Mouse (Mus musculus) liver, postnatal 0 days (tissue): ENCODE results near the gene Tmem246. TPM values are rescaled to one million over a fixed set of nuclear protein-coding genes. Genes with fewer than 3 reads are reported as not detected.

Experiments
- ATAC-seq: fragments of 200-750 bp; cut with Nextera tagmentation; 2 replicates; pipeline ENCODE4 v1.8.0; 2017; ENCODE audit warnings: mild to moderate bottlenecking, moderate library complexity
- DNase-seq: peaks from one replicate; pipeline ENCODE4 v3.0.0-alpha.2; 2016
- H3K27ac ChIP-seq: fragments of 300-500 bp; sonication (generic); 2 replicates; pipeline ENCODE4 v1.5.1; 2014; ENCODE audit warnings: antibody characterized with exemption, moderate library complexity, mild to moderate bottlenecking, low read depth
- H3K27me3 ChIP-seq: fragments of 300-500 bp; sonication (generic); 2 replicates; pipeline ENCODE4 v1.6.1; 2014; ENCODE audit warnings: low read length, control low read depth, mixed read lengths; ENCODE audit not compliant: insufficient read depth
- H3K36me3 ChIP-seq: fragments of 300-500 bp; sonication (generic); replicated peaks from 2 replicates; pipeline ENCODE4 v1.6.1; 2014; ENCODE audit warnings: mild to moderate bottlenecking, control low read depth, low read length, moderate library complexity, mixed read lengths; ENCODE audit not compliant: insufficient read depth
- H3K4me1 ChIP-seq: fragments of 300-500 bp; sonication (generic); 2 replicates; pipeline ENCODE4 v1.6.1; 2014; ENCODE audit warnings: antibody characterized with exemption, mild to moderate bottlenecking, control low read depth; ENCODE audit not compliant: insufficient read depth
- H3K4me2 ChIP-seq: fragments of 300-500 bp; sonication (generic); 2 replicates; pipeline ENCODE4 v1.6.1; 2014; ENCODE audit warnings: low read depth, mild to moderate bottlenecking, low read length, moderate library complexity, mixed read lengths
- H3K4me3 ChIP-seq: fragments of 300-500 bp; sonication (generic); 2 replicates; pipeline ENCODE4 v1.5.1; 2014; ENCODE audit warnings: low read depth, low read length
- H3K9ac ChIP-seq: fragments of 300-500 bp; sonication (generic); replicated peaks from 2 replicates; pipeline ENCODE4 v1.6.1; 2014; ENCODE audit warnings: mild to moderate bottlenecking, moderate library complexity
- H3K9me3 ChIP-seq: fragments of 300-500 bp; sonication (generic); 2 replicates; pipeline ENCODE4 v1.6.1; 2016; ENCODE audit warnings: mild to moderate bottlenecking, control low read depth, low read length, mixed read lengths
- CTCF ChIP-seq: sonication (generic); IDR thresholded peaks from 2 replicates; pipeline ENCODE4 v1.5.1; 2016; ENCODE audit warnings: antibody characterized with exemption, low read depth
- EP300 ChIP-seq: IDR thresholded peaks from 2 replicates; pipeline ENCODE4 v1.6.1; 2016; ENCODE audit warnings: antibody characterized with exemption, low read depth, mild to moderate bottlenecking
- WGBS: fragments of 180-500 bp; shearing (Covaris S2); extraction: QIAGEN DNeasy Blood & Tissue Kit; methylation state at CpG from one replicate; pipeline ENCODE4 v1.1.7; 2014; ENCODE audit not compliant: insufficient replicate concordance; 5-methylcytosine and 5-hydroxymethylcytosine counted together
- polyA plus RNA-seq: library from polyadenylated mRNA; unstranded; fragments of >200 nt; fragmentation: Nextera tagmentation; extraction: Ambion mirVana; gene quantifications from 2 replicates; pipeline ENCODE4 v1.2.1, GENCODE M21; 2015

Tmem246 gene
- polyA plus RNA-seq, 1 experiment from 2014 or later = 3.9 TPM

DNA sequence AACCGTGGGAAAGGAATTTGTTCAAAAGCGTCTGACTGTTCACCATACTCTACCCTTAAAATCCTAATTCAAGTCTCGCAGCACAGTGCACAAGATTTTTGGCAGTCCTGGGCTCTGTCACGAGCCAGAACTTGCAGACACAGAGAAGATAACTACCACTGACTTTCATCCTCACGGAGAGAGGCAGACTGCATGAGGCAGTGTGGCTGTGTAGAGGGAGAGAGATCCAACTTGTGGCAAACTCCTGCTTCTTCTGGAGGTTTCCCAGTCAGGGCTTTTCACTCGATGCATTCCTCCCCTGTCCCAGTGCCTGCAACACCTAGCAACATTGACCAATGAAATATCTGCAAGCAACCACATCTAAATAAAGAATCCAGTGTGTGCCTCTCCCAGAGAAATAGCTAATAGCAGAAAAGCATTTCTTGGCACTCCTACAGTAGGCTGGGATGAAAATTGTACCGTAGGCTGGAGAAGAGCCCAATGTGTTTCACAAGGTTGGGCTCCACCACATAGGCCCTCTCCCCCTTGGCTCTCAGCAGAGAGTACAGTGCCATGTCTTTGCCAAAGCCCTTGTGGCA, 12.1 kb downstream of the Tmem246 start:
- Histone ChIP-seq H3K4me1 (no peaks in the 10 kb centered on the region), H3K4me3 (no peak overlapping the region), H3K27me3 (no peaks in the 10 kb centered on the region), H3K9ac (no peak overlapping the region), H3K9me3 (no peaks in the 10 kb centered on the region), H3K36me3 (no peaks in the 10 kb centered on the region), H3K4me2 (no peak overlapping the region), H3K27ac (no peak overlapping the region)
- no peak for DNase-seq
- WGBS = 81% methylated on average over 7 of the region's 7 CpGs
- no peak for ATAC-seq
- TF ChIP-seq CTCF (no peak), EP300 (no peak)

GRCm38 (mm10) chr4:49583965-49584831, 13.5 kb downstream of the Tmem246 start:
- no peaks in the 10 kb centered on the region for H3K27me3 ChIP-seq
- H3K4me2 ChIP-seq = no peak overlapping the region; the same call in 1 of the 2 replicates
- TF ChIP-seq CTCF (no peak), EP300 (no peak)
- H3K27ac ChIP-seq = no peak overlapping the region
- 70% methylated on average over 14 of the region's 14 CpGs for WGBS
- DNase-seq (no peak), ATAC-seq (no peak)
- H3K4me1 ChIP-seq = no peaks in the 10 kb centered on the region
- no peak overlapping the region for H3K4me3 ChIP-seq
- no peak overlapping the region for H3K9ac ChIP-seq
- no peaks in the 10 kb centered on the region for H3K9me3 ChIP-seq
- H3K36me3 ChIP-seq = no peaks in the 10 kb centered on the region

GRCm38 (mm10) chr4:49581256-49581655, 16.4 kb downstream of the Tmem246 start:
- DNase-seq = no peak
- peak overlapping the region; percentile 22; the same call in 1 of the 2 replicates for H3K27ac ChIP-seq

GRCm38 (mm10) chr4:49572194-49572593, 25.5 kb downstream of the Tmem246 start:
- ATAC-seq (no peak), DNase-seq (no peak)
- H3K36me3 ChIP-seq = no peaks in the 10 kb centered on the region
- no peak overlapping the region for H3K4me3 ChIP-seq
- TF ChIP-seq CTCF (no peak), EP300 (no peak)
- no peaks in the 10 kb centered on the region for H3K27me3 ChIP-seq
- H3K4me1 ChIP-seq = no peaks in the 10 kb centered on the region
- no peaks in the 10 kb centered on the region for H3K9me3 ChIP-seq
- WGBS = 79% methylated on average over 4 of the region's 4 CpGs
- H3K9ac ChIP-seq = no peak overlapping the region
- H3K27ac ChIP-seq = no peak overlapping the region
- no peak overlapping the region for H3K4me2 ChIP-seq

More at GRCm38 (mm10) chr4:49581256-49581655, 16.4 kb downstream of the Tmem246 start:
- ATAC-seq = peak; percentile 84
- 34% methylated on average over 4 of the region's 4 CpGs for WGBS
- H3K9ac ChIP-seq = no peak overlapping the region
- H3K36me3 ChIP-seq = no peaks in the 10 kb centered on the region
- TF ChIP-seq EP300 (peak; percentile 76), CTCF (no peak)
- H3K27me3 ChIP-seq = no peaks in the 10 kb centered on the region
- 0 out of 2 replicates have a peak overlapping the region, but pooled peaks have one; percentile 26 for H3K4me2 ChIP-seq
- no peaks in the 10 kb centered on the region for H3K4me1 ChIP-seq
- no peak overlapping the region for H3K4me3 ChIP-seq
- no peaks in the 10 kb centered on the region for H3K9me3 ChIP-seq

DNA sequence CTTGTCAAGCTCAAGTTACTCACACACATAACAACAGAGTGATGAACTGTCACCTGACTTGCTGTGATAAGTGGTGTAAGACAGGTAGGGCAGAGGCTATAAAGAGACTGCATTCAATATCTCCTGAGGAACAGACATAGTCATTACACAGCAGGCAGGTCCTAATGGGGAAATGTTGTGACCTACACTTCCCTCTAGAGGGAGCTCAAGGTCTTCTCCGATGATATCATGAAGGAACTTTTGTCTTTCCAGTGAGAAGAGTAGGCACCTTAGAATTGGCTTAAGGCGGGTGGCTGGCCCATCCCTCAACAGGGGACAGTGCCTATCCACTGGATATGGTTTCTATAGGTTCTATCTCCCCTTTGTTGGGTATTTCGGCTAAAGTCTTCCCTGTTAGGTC, 30.1 kb downstream of the Tmem246 start:
- Histone ChIP-seq H3K4me2 (no peak overlapping the region), H3K27ac (no peak overlapping the region), H3K4me1 (no peaks in the 10 kb centered on the region), H3K27me3 (no peaks in the 10 kb centered on the region), H3K9ac (no peak overlapping the region), H3K9me3 (no peaks in the 10 kb centered on the region), H3K4me3 (no peak overlapping the region), H3K36me3 (no peaks in the 10 kb centered on the region)
- TF ChIP-seq EP300 (no peak), CTCF (peak; percentile 94)
- ATAC-seq (peak; percentile 79), DNase-seq (no peak)
- WGBS = 23% methylated on average over 3 of the region's 3 CpGs

GRCm38 (mm10) chr4:49559915-49560772, 37.5 kb downstream of the Tmem246 start:
- peak; percentile 85 for DNase-seq
- Histone ChIP-seq H3K4me1 (peaks cover 8% of the 10 kb centered on the region; the same call in 1 of the 2 replicates), H3K4me3 (no peak overlapping the region), H3K4me2 (no peak overlapping the region), H3K27ac (peak overlapping the region; percentile 92), H3K9ac (peak overlapping the region; percentile 10; the same call in 1 of the 2 replicates), H3K9me3 (no peaks in the 10 kb centered on the region), H3K36me3 (no peaks in the 10 kb centered on the region), H3K27me3 (no peaks in the 10 kb centered on the region)
- peak; percentile 93 for ATAC-seq
- WGBS = 58% methylated on average over 20 of the region's 20 CpGs
- TF ChIP-seq EP300 (peak; percentile 81), CTCF (no peak)
